Mouse (Mus musculus) midbrain, embryonic 11.5 days (tissue): ENCODE results near the gene Gm10134. TPM values are rescaled to one million over a fixed set of nuclear protein-coding genes. Genes with fewer than 3 reads are reported as not detected.

ENCODE experiments used
- ATAC-seq: fragments of 200-750 bp; cut with Nextera tagmentation; 2 replicates; pipeline ENCODE4 v1.8.0; 2017; ENCODE audit warnings: moderate TSS enrichment, moderate library complexity; ENCODE audit not compliant: low FRiP score
- DNase-seq: peaks from one replicate; pipeline ENCODE4 v3.0.0; 2015; ENCODE audit warnings: low spot score; ENCODE audit errors: missing footprints
- H3K27ac ChIP-seq: fragments of 300-500 bp; sonication (generic); 2 replicates; pipeline ENCODE4 v1.5.1; 2014; ENCODE audit warnings: low read depth, low read length
- H3K27me3 ChIP-seq: fragments of 300-500 bp; sonication (generic); 2 replicates; pipeline ENCODE4 v1.6.1; 2014; ENCODE audit warnings: mild to moderate bottlenecking, low read length, moderate library complexity, mixed read lengths; ENCODE audit not compliant: control insufficient read depth, insufficient read depth
- H3K36me3 ChIP-seq: fragments of 300-500 bp; sonication (generic); 2 replicates; pipeline ENCODE4 v1.6.1; 2014; ENCODE audit warnings: mild to moderate bottlenecking, low read length, moderate library complexity, mixed read lengths; ENCODE audit not compliant: control insufficient read depth, insufficient read depth
- H3K4me1 ChIP-seq: fragments of 300-500 bp; sonication (generic); 2 replicates; pipeline ENCODE4 v1.6.1; 2014; ENCODE audit warnings: low read length; ENCODE audit not compliant: control insufficient read depth, insufficient read depth
- H3K4me2 ChIP-seq: fragments of 300-500 bp; sonication (generic); 2 replicates; pipeline ENCODE4 v1.6.1; 2014; ENCODE audit warnings: mild to moderate bottlenecking, moderate library complexity
- H3K4me3 ChIP-seq: fragments of 300-500 bp; sonication (generic); 2 replicates; pipeline ENCODE4 v1.5.1; 2014; ENCODE audit warnings: low read depth, low read length
- H3K9ac ChIP-seq: fragments of 300-500 bp; sonication (generic); 2 replicates; pipeline ENCODE4 v1.6.1; 2014; ENCODE audit warnings: low read length
- H3K9me3 ChIP-seq: fragments of 300-500 bp; sonication (generic); 2 replicates; pipeline ENCODE4 v1.6.1; 2016; ENCODE audit warnings: low read length; ENCODE audit not compliant: control insufficient read depth
- WGBS: fragments of 180-500 bp; shearing (Covaris S2); extraction: QIAGEN DNeasy Blood & Tissue Kit; methylation state at CpG from one replicate; pipeline ENCODE4 v1.1.7; 2014; 5-methylcytosine and 5-hydroxymethylcytosine counted together
- polyA plus RNA-seq: library from polyadenylated mRNA; unstranded; fragments of >200 nt; fragmentation: Nextera tagmentation; extraction: Ambion mirVana; gene quantifications from 2 replicates; pipeline ENCODE4 v1.2.1, GENCODE M21; 2014

Gm10134 gene
- polyA plus RNA-seq, 1 experiment from 2014 or later: not detected

GRCm38 (mm10) chr2:28534436-28535262, 28.8 kb downstream of the Gm10134 start:
- Histone ChIP-seq H3K4me3 (no peak overlapping the region; the same call in 1 of the 2 replicates), H3K9ac (peak overlapping the region; percentile 61), H3K27me3 (no peaks in the 10 kb centered on the region), H3K36me3 (no peaks in the 10 kb centered on the region), H3K9me3 (no peaks in the 10 kb centered on the region), H3K4me2 (peak overlapping the region; percentile 80), H3K4me1 (peaks cover 67% of the 10 kb centered on the region), H3K27ac (peak overlapping the region; percentile 68)
- WGBS: 31% methylated on average over 11 of the region's 11 CpGs
- no peak for DNase-seq
- no peak for ATAC-seq

DNA sequence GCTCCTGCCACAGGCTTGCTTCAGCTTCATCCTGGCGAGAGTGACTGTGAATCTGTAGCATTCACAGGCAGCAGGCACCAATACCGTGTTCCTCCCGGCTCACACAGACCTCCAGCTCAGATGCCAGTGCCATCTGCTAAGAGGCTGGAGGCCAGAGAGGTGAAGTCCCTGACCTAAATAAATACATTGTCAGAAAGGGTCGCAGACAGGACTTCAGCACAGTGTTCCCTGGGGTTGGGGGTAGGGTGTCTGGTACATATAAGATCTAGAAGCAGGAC, 29.3 kb downstream of the Gm10134 start:
- no peak for ATAC-seq
- no peak overlapping the region for H3K4me2 ChIP-seq
- WGBS: 44% methylated on average over 4 of the region's 4 CpGs
- H3K27me3 ChIP-seq: no peaks in the 10 kb centered on the region
- H3K4me3 ChIP-seq: no peak overlapping the region
- no peaks in the 10 kb centered on the region for H3K9me3 ChIP-seq
- H3K27ac ChIP-seq: peak overlapping the region; percentile 68
- H3K9ac ChIP-seq: no peak overlapping the region
- peaks cover 69% of the 10 kb centered on the region for H3K4me1 ChIP-seq
- DNase-seq: no peak
- no peaks in the 10 kb centered on the region for H3K36me3 ChIP-seq

GRCm38 (mm10) chr2:28535650-28536049, 29.8 kb downstream of the Gm10134 start:
- WGBS: 59% methylated on average over 7 of the region's 7 CpGs
- no peak for ATAC-seq
- H3K4me1 ChIP-seq: peaks cover 66% of the 10 kb centered on the region
- no peaks in the 10 kb centered on the region for H3K27me3 ChIP-seq
- no peaks in the 10 kb centered on the region for H3K36me3 ChIP-seq
- no peak overlapping the region for H3K27ac ChIP-seq
- H3K9me3 ChIP-seq: no peaks in the 10 kb centered on the region
- H3K9ac ChIP-seq: no peak overlapping the region
- no peak for DNase-seq
- H3K4me3 ChIP-seq: no peak overlapping the region
- H3K4me2 ChIP-seq: no peak overlapping the region

DNA sequence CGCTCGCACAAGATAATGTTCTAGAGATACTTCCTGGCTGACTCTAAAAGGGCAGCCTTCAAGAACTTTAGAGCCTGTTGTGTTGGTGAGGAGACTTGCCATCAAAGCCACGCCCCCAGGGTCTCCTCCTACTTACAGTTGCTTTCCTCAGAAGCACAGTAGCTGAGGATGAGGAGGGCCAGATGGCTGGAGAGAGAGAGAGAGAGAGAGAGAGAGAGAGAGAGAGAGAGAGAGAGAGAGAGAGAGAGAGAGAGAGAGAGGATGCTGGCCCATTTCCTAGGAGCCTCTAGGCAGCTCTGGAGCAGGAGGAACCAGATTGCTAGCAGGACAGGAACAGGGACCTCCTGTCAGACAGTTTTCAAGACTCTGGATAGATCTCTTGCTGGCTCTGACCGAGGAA, 30.3 kb downstream of the Gm10134 start:
- ATAC-seq: no peak
- no peaks in the 10 kb centered on the region for H3K9me3 ChIP-seq
- WGBS: 74% methylated on average over 4 of the region's 4 CpGs
- no peak for DNase-seq
- H3K27me3 ChIP-seq: no peaks in the 10 kb centered on the region
- H3K4me1 ChIP-seq: peaks cover 66% of the 10 kb centered on the region
- no peak overlapping the region for H3K9ac ChIP-seq
- no peak overlapping the region for H3K4me3 ChIP-seq
- no peak overlapping the region for H3K27ac ChIP-seq
- no peak overlapping the region for H3K4me2 ChIP-seq
- no peaks in the 10 kb centered on the region for H3K36me3 ChIP-seq

DNA sequence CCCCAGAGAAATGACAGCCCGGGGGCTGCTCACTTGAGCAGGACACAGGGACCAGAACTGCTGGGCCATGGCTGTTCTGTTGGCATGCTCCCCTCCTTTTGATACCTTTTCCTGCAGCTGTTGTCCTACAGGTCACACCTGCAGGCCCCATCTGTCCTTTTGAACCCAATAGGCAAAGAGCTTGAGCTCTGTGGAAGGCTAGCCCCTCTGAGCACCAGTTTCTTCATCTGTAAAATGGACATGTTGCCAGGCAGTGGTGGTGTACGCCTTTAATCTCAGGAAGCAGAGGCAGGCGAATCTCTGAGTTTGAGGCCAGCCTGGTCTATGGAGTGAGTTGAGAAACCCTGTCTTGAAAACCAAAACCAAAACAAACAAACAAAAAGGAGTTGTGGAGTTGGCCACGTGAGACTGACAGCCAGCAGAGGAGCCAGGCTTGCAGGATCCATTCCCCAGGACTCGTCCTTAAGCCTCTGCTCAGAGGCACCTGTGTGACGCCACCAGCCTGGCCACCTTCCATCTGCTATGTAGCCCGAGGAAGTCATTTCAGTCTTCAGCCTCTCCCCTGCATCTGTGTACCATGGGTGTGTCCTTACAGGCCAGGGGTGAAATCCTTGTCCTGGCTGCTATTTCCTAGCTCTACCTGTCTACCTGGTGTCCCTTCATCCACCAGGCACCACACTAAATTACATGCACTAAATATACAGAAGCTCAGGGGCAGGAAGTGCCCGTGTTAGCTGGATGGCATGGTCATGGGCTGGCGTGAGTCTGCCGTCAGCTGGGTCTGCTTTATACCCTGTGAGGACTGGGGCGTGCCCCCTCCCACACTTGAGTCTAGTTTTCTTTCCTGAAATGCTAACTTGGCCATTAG, 31.1 kb downstream of the Gm10134 start:
- no peak overlapping the region for H3K4me3 ChIP-seq

GRCm38 (mm10) chr2:28537634-28537920, 31.7 kb downstream of the Gm10134 start:
- Histone ChIP-seq H3K4me2 (no peak overlapping the region), H3K9me3 (no peaks in the 10 kb centered on the region), H3K9ac (no peak overlapping the region), H3K27me3 (no peaks in the 10 kb centered on the region), H3K4me1 (peaks cover 61% of the 10 kb centered on the region), H3K4me3 (no peak overlapping the region), H3K27ac (no peak overlapping the region), H3K36me3 (peaks cover 4% of the 10 kb centered on the region; the same call in 1 of the 2 replicates)
- ATAC-seq (no peak), DNase-seq (peak; percentile 89)
- 12% methylated on average over 4 of the region's 4 CpGs for WGBS

More for the DNA sequence above, 31.1 kb downstream of the Gm10134 start:
- Histone ChIP-seq H3K4me2 (no peak overlapping the region), H3K36me3 (no peaks in the 10 kb centered on the region; the same call in 1 of the 2 replicates), H3K4me1 (peaks cover 66% of the 10 kb centered on the region), H3K27ac (no peak overlapping the region), H3K27me3 (no peaks in the 10 kb centered on the region), H3K9me3 (no peaks in the 10 kb centered on the region), H3K9ac (no peak overlapping the region)
- DNase-seq (peak; percentile 39), ATAC-seq (no peak)
- WGBS: 82% methylated on average over 11 of the region's 11 CpGs

DNA sequence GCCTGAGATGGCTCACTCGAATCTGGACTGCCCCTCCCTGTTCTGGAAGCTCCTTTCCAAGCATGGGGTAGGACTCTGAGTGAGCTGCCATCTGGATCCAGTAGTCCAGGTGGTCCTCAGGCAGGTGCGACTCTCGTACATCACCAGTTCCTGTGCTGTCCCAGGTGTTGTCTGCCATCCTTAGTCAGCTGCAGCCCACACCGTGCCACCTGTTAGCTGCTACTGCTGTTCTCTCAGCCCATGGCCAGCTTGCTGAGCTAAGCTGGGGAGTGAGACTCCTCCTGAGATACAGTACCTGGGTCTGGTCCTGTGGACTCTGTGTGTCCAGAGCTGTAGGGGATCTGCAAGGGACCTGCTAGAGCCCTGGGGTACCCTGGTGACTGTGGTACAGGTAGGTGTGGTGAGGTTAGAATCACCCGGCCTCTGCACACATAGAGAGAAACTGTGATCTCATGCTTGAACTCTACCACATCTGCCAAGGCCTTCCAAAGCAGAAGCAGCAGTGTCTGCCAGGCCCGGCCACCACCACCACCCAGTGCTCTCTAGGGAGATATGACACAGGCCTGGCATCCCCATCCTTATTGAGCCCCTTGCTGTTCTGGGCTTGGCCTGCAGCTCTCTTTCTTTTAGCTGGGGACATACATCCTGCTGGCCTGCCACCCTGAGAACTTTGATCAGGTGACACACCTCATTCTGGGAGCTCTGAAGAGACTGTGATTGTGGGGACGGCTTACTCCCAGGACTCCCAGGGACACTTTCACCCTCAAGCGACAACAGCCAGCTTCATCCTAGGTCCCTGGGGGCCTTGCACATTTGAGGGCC, 32.3 kb downstream of the Gm10134 start:
- no peak overlapping the region for H3K4me2 ChIP-seq
- peaks cover 55% of the 10 kb centered on the region for H3K4me1 ChIP-seq
- H3K27me3 ChIP-seq: no peaks in the 10 kb centered on the region
- no peak for ATAC-seq
- no peak for DNase-seq
- H3K36me3 ChIP-seq: peaks cover 5% of the 10 kb centered on the region; the same call in 1 of the 2 replicates
- no peaks in the 10 kb centered on the region for H3K9me3 ChIP-seq
- no peak overlapping the region for H3K9ac ChIP-seq
- 76% methylated on average over 8 of the region's 8 CpGs for WGBS
- peak overlapping the region; percentile 58 for H3K27ac ChIP-seq
- no peak overlapping the region for H3K4me3 ChIP-seq

GRCm38 (mm10) chr2:28538817-28539128, 32.9 kb downstream of the Gm10134 start:
- DNase-seq: no peak
- Histone ChIP-seq H3K27ac (peak overlapping the region; percentile 58), H3K9me3 (no peaks in the 10 kb centered on the region), H3K4me3 (no peak overlapping the region), H3K27me3 (no peaks in the 10 kb centered on the region), H3K36me3 (peaks cover 9% of the 10 kb centered on the region), H3K4me2 (no peak overlapping the region), H3K4me1 (peaks cover 50% of the 10 kb centered on the region), H3K9ac (no peak overlapping the region)
- WGBS: 67% methylated on average over 1 of the region's 1 CpGs
- no peak for ATAC-seq
